ENCODE assay signal across 23 mouse cellular contexts in the genomic region with DNA sequence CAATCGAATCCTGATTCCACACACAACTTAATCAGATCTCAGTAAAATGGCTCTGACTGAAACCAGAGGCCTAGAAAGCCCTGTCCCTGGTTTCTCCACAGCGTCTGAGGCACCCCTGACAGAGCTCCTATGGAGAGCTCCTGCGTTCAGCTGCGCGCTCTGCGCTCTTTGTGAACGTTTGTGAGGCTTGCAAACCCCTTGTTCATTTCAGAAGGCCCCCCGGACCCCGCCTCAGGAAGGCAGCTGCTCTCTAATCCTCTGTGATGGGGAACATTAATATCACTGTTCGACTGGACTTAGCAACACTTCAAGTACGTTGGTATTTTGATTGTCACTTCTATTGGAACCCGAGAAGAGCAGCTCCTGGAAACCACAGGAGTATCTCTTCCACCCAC.
DNase-seq lines count a peak whose midpoint lies in the region; ATAC-seq and TF ChIP-seq lines count a peak whose summit lies in the region.
"Had no signal": no experiment of that assay in that cellular context is flagged by ENCODE, and none has a peak within 500 bp of the region (broad histone marks: within the 10 kb centered on the region; RNA-seq: fewer than 3 reads in every experiment).

No protein-coding gene starts in this region.

- H3K27ac ChIP-seq in forebrain, embryonic 11.5 days (ENCODE audit: low read depth, low read length): no peak overlapping the region
- H3K27ac ChIP-seq in forebrain, embryonic 16.5 days (ENCODE audit: low read length): no peak overlapping the region
- no peak overlapping the region for H3K27ac ChIP-seq in heart, embryonic 14.5 days (replicated peaks in 1 of 2; ENCODE audit: control insufficient read depth in 1 of 2, insufficient read depth in 1 of 2, low read depth in 2 of 2, low read length in 2 of 2)
- H3K27ac ChIP-seq in midbrain, embryonic 11.5 days (ENCODE audit: low read depth, low read length): peak overlapping the region; percentile 32; the same call in 1 of the 2 replicates
- no peak overlapping the region for H3K27ac ChIP-seq in midbrain, embryonic 15.5 days
- H3K27ac ChIP-seq: embryonic facial prominence, embryonic 13.5 days; forebrain, embryonic 15.5 days; hindbrain, embryonic 15.5 days had no signal

- no peak overlapping the region for H3K4me3 ChIP-seq in forebrain, embryonic 11.5 days (ENCODE audit: low read depth, low read length)
- H3K4me3 ChIP-seq in forebrain, embryonic 16.5 days (replicated peaks; ENCODE audit: low read length): no peak overlapping the region
- no peak overlapping the region for H3K4me3 ChIP-seq in heart, embryonic 14.5 days (ENCODE audit: control insufficient read depth in 1 of 2, insufficient read depth in 1 of 2, low read depth in 1 of 2, low read length in 2 of 2)
- no peak overlapping the region for H3K4me3 ChIP-seq in midbrain, embryonic 11.5 days (ENCODE audit: low read depth, low read length)
- no peak overlapping the region for H3K4me3 ChIP-seq in midbrain, embryonic 15.5 days
- peak overlapping the region; percentile 20; the same call in 1 of the 2 replicates for H3K4me3 ChIP-seq in E14TG2a.4 (replicated peaks; ENCODE audit: low read length)
- H3K4me3 ChIP-seq: embryonic facial prominence, embryonic 13.5 days; erythroblast, embryonic 14.5 days; forebrain, embryonic 15.5 days; hindbrain, embryonic 15.5 days had no signal

- H3K27me3 ChIP-seq in forebrain, embryonic 11.5 days (ENCODE audit: control insufficient read depth, insufficient read depth, low read length): no peaks in the 10 kb centered on the region; the same call in 1 of the 2 replicates
- no peaks in the 10 kb centered on the region; the same call in 1 of the 2 replicates for H3K27me3 ChIP-seq in forebrain, embryonic 16.5 days (replicated peaks; ENCODE audit: control insufficient read depth, insufficient read depth, low read length)
- peaks cover 11% of the 10 kb centered on the region; the same call in 1 of the 2 replicates for H3K27me3 ChIP-seq in heart, embryonic 14.5 days (ENCODE audit: control insufficient read depth, insufficient read depth, low read length)
- peaks cover 16% of the 10 kb centered on the region for H3K27me3 ChIP-seq in midbrain, embryonic 11.5 days (ENCODE audit: control insufficient read depth, insufficient read depth, low read length)
- peaks cover 4% of the 10 kb centered on the region; the same call in 1 of the 2 replicates for H3K27me3 ChIP-seq in midbrain, embryonic 15.5 days (replicated peaks)
- peaks cover 85% of the 10 kb centered on the region for H3K27me3 ChIP-seq in E14TG2a.4 (ENCODE audit: insufficient read depth, low read length)
- H3K27me3 ChIP-seq: forebrain, embryonic 15.5 days had no signal

- 28% methylated on average over 12 of the region's 12 CpGs for WGBS in forebrain, embryonic 11.5 days
- WGBS in forebrain, embryonic 16.5 days: 32% methylated on average over 12 of the region's 12 CpGs
- WGBS in heart, embryonic 14.5 days: 43% methylated on average over 12 of the region's 12 CpGs
- WGBS in midbrain, embryonic 11.5 days: 11% methylated on average over 12 of the region's 12 CpGs
- 17% methylated on average over 12 of the region's 12 CpGs for WGBS in midbrain, embryonic 15.5 days

- no peaks in the 10 kb centered on the region for H3K36me3 ChIP-seq in forebrain, embryonic 11.5 days (ENCODE audit: control insufficient read depth, insufficient read depth, low read length)
- no peaks in the 10 kb centered on the region for H3K36me3 ChIP-seq in forebrain, embryonic 16.5 days (ENCODE audit: control insufficient read depth, insufficient read depth)
- H3K36me3 ChIP-seq in heart, embryonic 14.5 days (ENCODE audit: control insufficient read depth, insufficient read depth, low read length): no peaks in the 10 kb centered on the region
- H3K36me3 ChIP-seq in midbrain, embryonic 11.5 days (ENCODE audit: control insufficient read depth, insufficient read depth, low read length): no peaks in the 10 kb centered on the region
- H3K36me3 ChIP-seq in midbrain, embryonic 15.5 days (replicated peaks): no peaks in the 10 kb centered on the region
- H3K36me3 ChIP-seq in E14TG2a.4 (ENCODE audit: insufficient read depth, low read length): no peaks in the 10 kb centered on the region
- H3K36me3 ChIP-seq: embryonic facial prominence, embryonic 10.5 days; embryonic facial prominence, embryonic 13.5 days; forebrain, embryonic 15.5 days; heart, embryonic 15.5 days; hindbrain, embryonic 15.5 days had no signal

- H3K4me1 ChIP-seq in forebrain, embryonic 11.5 days (replicated peaks; ENCODE audit: control insufficient read depth, insufficient read depth, low read length): peaks cover 7% of the 10 kb centered on the region
- H3K4me1 ChIP-seq in forebrain, embryonic 16.5 days (replicated peaks; ENCODE audit: control insufficient read depth, insufficient read depth, low read length): peaks cover 4% of the 10 kb centered on the region
- H3K4me1 ChIP-seq in heart, embryonic 14.5 days (ENCODE audit: control insufficient read depth in 2 of 2, insufficient read depth in 2 of 2, low read length in 2 of 2): peaks cover 8 to 12% of the 10 kb centered on the region in 2 experiments
- H3K4me1 ChIP-seq in midbrain, embryonic 11.5 days (ENCODE audit: control insufficient read depth, insufficient read depth, low read length): peaks cover 17% of the 10 kb centered on the region
- peaks cover 10% of the 10 kb centered on the region for H3K4me1 ChIP-seq in midbrain, embryonic 15.5 days
- H3K4me1 ChIP-seq in E14TG2a.4 (replicated peaks; ENCODE audit: low read depth, low read length): peaks cover 41% of the 10 kb centered on the region

- DNase-seq in forebrain, embryonic 11.5 days (ENCODE audit: low spot score): peak; percentile 47
- no peak for DNase-seq in heart, postnatal 4 days
- peak; percentile 85 for DNase-seq in midbrain, embryonic 11.5 days (ENCODE audit: low spot score, missing footprints)
- no peak for DNase-seq in gastrocnemius, postnatal 36 days
- DNase-seq: adrenal gland, postnatal 14 days; B cell, adult 2 months; cerebellum, adult 11-12 months; cerebellum, adult 8-10 months; cerebellum, postnatal 10 days; cerebellum, postnatal 36 days; embryo, embryonic 11 days; gastrocnemius, postnatal 10 days had no signal

- no peak; the same call in 1 of the 2 replicates for ATAC-seq in forebrain, embryonic 11.5 days (replicated peaks; ENCODE audit: low FRiP score)
- ATAC-seq in forebrain, embryonic 16.5 days: no peak
- ATAC-seq in heart, embryonic 14.5 days (ENCODE audit: insufficient number of reproducible peaks, insufficient read depth, low FRiP score, low read depth): no peak
- ATAC-seq in midbrain, embryonic 11.5 days (ENCODE audit: low FRiP score): peak; percentile 63; the same call in 1 of the 2 replicates
- no peak for ATAC-seq in midbrain, embryonic 15.5 days (replicated peaks)
- ATAC-seq: forebrain, embryonic 15.5 days; intestine, postnatal 0 days had no signal

- no peak for TF ChIP-seq CTCF in E14TG2a.4 (conservative IDR thresholded peaks at IDR 0.05; ENCODE audit: low read length)

- no peak overlapping the region for H3K9ac ChIP-seq in forebrain, embryonic 11.5 days (ENCODE audit: low read length)
- H3K9ac ChIP-seq in forebrain, embryonic 16.5 days (replicated peaks; ENCODE audit: low read depth, low read length): no peak overlapping the region
- H3K9ac ChIP-seq in heart, embryonic 14.5 days (ENCODE audit: low read length): no peak overlapping the region
- no peak overlapping the region for H3K9ac ChIP-seq in midbrain, embryonic 11.5 days (ENCODE audit: low read length)
- H3K9ac ChIP-seq in midbrain, embryonic 15.5 days: no peak overlapping the region
- H3K9ac ChIP-seq: embryonic facial prominence, embryonic 13.5 days; forebrain, embryonic 15.5 days; heart, embryonic 15.5 days; hindbrain, embryonic 15.5 days had no signal

- no peak overlapping the region for H3K4me2 ChIP-seq in forebrain, embryonic 11.5 days (ENCODE audit: low read depth, low read length, severe bottlenecking)
- H3K4me2 ChIP-seq in forebrain, embryonic 16.5 days (ENCODE audit: low read length): no peak overlapping the region
- H3K4me2 ChIP-seq in heart, embryonic 14.5 days (ENCODE audit: low read length): peak overlapping the region; percentile 59
- H3K4me2 ChIP-seq in midbrain, embryonic 11.5 days: no peak overlapping the region
- H3K4me2 ChIP-seq in midbrain, embryonic 15.5 days: no peak overlapping the region
- H3K4me2 ChIP-seq: forebrain, embryonic 15.5 days; hindbrain, embryonic 15.5 days had no signal

- no peaks in the 10 kb centered on the region for H3K9me3 ChIP-seq in forebrain, embryonic 11.5 days (ENCODE audit: control insufficient read depth, low read length)
- H3K9me3 ChIP-seq in forebrain, embryonic 16.5 days (ENCODE audit: control insufficient read depth, low read length): no peaks in the 10 kb centered on the region
- no peaks in the 10 kb centered on the region for H3K9me3 ChIP-seq in heart, embryonic 14.5 days (ENCODE audit: control insufficient read depth, low read length)
- H3K9me3 ChIP-seq in midbrain, embryonic 11.5 days (ENCODE audit: control insufficient read depth, low read length): no peaks in the 10 kb centered on the region
- H3K9me3 ChIP-seq in midbrain, embryonic 15.5 days: no peaks in the 10 kb centered on the region
- H3K9me3 ChIP-seq in E14TG2a.4 (ENCODE audit: low read length): no peaks in the 10 kb centered on the region
- H3K9me3 ChIP-seq: embryonic facial prominence, embryonic 10.5 days; embryonic facial prominence, embryonic 13.5 days; forebrain, embryonic 15.5 days; heart, embryonic 15.5 days; hindbrain, embryonic 15.5 days had no signal

- intact Hi-C loops in gastrocnemius, postnatal 36 days (cut with DNase I): no loop called here

Comparison
In these comparisons a context has a peak if more than half of its experiments do, and no peak if none do; other contexts are left out.
1. DNase-seq: peak in forebrain, embryonic 11.5 days (single experiment) and midbrain, embryonic 11.5 days (single experiment); none in heart, postnatal 4 days (single experiment) and gastrocnemius, postnatal 36 days (0 of 2).